Mouse (Mus musculus) cerebellum, adult 2 months (tissue): Measurements from ENCODE around the gene Fbxl18. TPM values are rescaled to one million over a fixed set of nuclear protein-coding genes. Genes with fewer than 3 reads are reported as not detected.

ENCODE experiments used
- DNase-seq, 2 experiments: peaks; one replicate each; pipeline ENCODE4 v3.0.0; 2021
- H3K27ac ChIP-seq: fragments of 200-500 bp; 2 replicates; pipeline ENCODE4 v1.5.1; 2012; ENCODE audit warnings: low read length, control low read depth, inconsistent platforms; ENCODE audit not compliant: insufficient read depth
- H3K27me3 ChIP-seq: fragments of 200-500 bp; 2 replicates; pipeline ENCODE4 v1.6.1; 2012; ENCODE audit warnings: inconsistent platforms, mild to moderate bottlenecking, low read length, moderate library complexity; ENCODE audit not compliant: control insufficient read depth, insufficient read depth
- H3K4me1 ChIP-seq: fragments of 200-500 bp; 2 replicates; pipeline ENCODE4 v1.6.1; 2011; ENCODE audit warnings: low read length; ENCODE audit not compliant: control insufficient read depth, insufficient read depth
- H3K4me3 ChIP-seq: fragments of 200-500 bp; replicated peaks from 2 replicates; pipeline ENCODE3; 2011; ENCODE audit warnings: mild to moderate bottlenecking, low read depth, low read length, control low read depth; ENCODE audit not compliant: insufficient read depth
- CTCF ChIP-seq: fragments of 200-500 bp; IDR thresholded peaks from 2 replicates; pipeline ENCODE4 v1.5.1; 2011; ENCODE audit warnings: low read depth, mild to moderate bottlenecking, control low read depth, low read length, moderate library complexity, borderline replicate concordance; ENCODE audit not compliant: insufficient read depth
- POLR2A ChIP-seq: fragments of 200-500 bp; IDR thresholded peaks from 2 replicates; pipeline ENCODE4 v1.6.1; 2011; ENCODE audit warnings: low read length, control low read depth, borderline replicate concordance; ENCODE audit not compliant: insufficient read depth
- WGBS: fragments of 180-500 bp; shearing (Covaris S2); methylation state at CpG from one replicate; pipeline ENCODE4 v1.1.7; 2018; 5-methylcytosine and 5-hydroxymethylcytosine counted together
- polyA plus RNA-seq: library from polyadenylated mRNA; depleted of rRNA; stranded (reverse); fragments of >200 nt; gene quantifications from 2 replicates; pipeline ENCODE4 v1.2.3, GENCODE M21; 2012

The Fbxl18 gene
- polyA plus RNA-seq, 1 experiment, result 22.3 TPM

DNA sequence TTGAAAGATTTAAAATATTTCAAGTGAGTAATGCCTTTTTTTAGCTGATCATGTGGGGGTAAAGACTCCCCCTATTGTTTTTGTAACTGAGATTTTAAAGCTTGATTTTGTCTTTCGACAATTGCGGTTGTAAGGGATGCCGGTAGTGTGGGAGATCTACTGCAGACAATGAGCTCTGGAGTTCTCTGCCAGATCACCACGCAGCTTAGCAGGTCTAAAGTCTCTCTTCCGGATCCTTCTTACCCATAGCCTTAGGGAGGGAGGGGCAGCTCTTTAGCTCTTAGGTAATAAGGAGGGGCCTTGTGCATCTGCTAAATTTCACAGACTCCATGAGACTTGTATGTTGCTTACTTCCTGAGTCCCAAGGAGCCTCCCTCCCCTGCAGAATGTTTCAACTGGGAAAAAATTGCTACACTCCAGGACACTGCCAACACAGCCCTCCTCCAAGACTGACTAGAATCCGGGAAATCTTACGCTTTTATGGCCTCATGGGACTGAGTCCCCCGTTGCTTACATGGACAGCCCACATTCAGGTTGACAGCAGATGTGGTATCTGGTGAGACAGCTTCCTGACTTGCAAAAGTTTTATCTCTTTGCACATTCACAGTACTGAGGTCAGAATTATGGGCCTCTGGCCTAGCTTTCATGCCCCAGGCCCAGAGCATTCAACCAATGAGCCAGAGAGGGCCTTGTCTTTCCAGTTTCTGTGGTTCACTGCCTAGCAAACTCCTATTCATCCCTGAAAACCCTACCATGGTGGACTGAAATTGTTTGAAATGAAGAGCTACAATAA, 61.4 kb downstream of the Fbxl18 start:
- Histone ChIP-seq H3K27ac (no peak overlapping the region), H3K4me3 (no peak overlapping the region), H3K27me3 (no peaks in the 10 kb centered on the region), H3K4me1 (no peaks in the 10 kb centered on the region)
- TF ChIP-seq CTCF, result no peak
- no peak for TF ChIP-seq POLR2A
- DNase-seq, result no peak
- WGBS, result 67% methylated on average over 8 of the region's 8 CpGs

DNA sequence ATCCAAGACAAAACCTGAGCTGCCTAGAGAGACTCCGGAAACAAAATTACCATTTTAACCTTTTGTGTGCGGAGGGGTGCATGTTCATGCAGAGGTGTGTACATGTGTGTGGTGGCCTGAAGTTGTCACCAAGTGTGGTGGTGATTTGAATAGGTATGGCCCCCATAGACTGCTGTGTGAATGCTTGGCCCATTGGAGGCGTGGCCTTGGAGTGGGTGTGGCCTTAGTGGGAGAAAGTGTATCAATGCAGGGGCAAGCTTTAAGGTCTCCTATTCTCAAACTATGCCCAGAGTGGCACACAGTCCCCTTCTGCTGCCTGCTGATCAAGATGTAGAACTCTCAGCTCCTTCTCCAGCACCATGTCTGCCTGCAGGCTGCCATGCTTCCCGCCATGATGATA, 69.1 kb downstream of the Fbxl18 start:
- H3K27ac ChIP-seq, result no peak overlapping the region
- no peak for DNase-seq
- TF ChIP-seq CTCF, result no peak
- no peak for TF ChIP-seq POLR2A
- no peak overlapping the region for H3K4me3 ChIP-seq
- 85% methylated on average over 4 of the region's 4 CpGs for WGBS
- no peaks in the 10 kb centered on the region for H3K27me3 ChIP-seq
- H3K4me1 ChIP-seq, result peaks cover 6% of the 10 kb centered on the region; the same call in 1 of the 2 replicates

DNA sequence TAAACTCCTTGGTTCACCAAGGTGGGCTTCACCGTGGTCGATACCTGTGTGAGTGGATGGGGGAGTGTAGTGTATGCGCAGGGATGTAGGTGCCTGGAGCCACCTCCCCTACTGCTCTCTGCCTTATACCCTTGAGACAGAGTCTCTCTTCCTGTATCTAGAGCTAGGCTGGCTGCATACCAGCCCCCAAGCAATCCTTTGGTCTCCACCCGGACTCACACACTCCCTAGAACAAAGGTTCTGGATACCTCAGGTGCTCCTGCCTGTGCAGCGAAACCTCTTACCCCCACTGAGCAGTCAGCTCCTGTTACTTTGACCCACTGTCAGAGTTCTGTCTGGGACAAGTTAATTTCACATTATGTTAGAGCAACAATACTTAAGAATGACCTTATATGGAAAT, 69.6 kb downstream of the Fbxl18 start:
- Histone ChIP-seq H3K4me1 (peaks cover 6% of the 10 kb centered on the region; the same call in 1 of the 2 replicates), H3K27ac (no peak overlapping the region), H3K27me3 (no peaks in the 10 kb centered on the region), H3K4me3 (no peak overlapping the region)
- no peak for DNase-seq
- TF ChIP-seq CTCF (no peak), POLR2A (no peak)
- WGBS, result 96% methylated on average over 5 of the region's 5 CpGs

DNA sequence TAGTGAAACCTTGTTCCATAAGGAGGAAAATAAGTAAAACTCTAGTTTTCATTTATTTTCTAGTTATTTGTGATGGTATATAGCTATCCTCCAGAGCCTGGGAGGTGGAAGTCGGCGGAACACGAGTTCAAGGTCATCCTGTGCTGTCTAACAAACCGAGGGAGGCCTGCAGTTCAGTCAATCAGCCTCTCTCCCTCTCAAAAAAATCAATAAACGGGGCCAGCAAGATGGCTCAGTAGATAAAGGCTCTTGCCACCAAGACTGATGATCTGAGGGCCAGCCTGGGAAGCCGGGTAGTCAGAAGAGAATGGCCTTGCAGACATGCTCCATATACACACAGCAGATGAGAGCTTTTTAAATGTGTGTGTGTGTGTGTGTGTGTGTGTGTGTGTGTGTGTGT, 71.1 kb downstream of the Fbxl18 start:
- H3K4me3 ChIP-seq, result no peak overlapping the region
- peak in 1 of 2 experiments; percentile 27 for DNase-seq

DNA sequence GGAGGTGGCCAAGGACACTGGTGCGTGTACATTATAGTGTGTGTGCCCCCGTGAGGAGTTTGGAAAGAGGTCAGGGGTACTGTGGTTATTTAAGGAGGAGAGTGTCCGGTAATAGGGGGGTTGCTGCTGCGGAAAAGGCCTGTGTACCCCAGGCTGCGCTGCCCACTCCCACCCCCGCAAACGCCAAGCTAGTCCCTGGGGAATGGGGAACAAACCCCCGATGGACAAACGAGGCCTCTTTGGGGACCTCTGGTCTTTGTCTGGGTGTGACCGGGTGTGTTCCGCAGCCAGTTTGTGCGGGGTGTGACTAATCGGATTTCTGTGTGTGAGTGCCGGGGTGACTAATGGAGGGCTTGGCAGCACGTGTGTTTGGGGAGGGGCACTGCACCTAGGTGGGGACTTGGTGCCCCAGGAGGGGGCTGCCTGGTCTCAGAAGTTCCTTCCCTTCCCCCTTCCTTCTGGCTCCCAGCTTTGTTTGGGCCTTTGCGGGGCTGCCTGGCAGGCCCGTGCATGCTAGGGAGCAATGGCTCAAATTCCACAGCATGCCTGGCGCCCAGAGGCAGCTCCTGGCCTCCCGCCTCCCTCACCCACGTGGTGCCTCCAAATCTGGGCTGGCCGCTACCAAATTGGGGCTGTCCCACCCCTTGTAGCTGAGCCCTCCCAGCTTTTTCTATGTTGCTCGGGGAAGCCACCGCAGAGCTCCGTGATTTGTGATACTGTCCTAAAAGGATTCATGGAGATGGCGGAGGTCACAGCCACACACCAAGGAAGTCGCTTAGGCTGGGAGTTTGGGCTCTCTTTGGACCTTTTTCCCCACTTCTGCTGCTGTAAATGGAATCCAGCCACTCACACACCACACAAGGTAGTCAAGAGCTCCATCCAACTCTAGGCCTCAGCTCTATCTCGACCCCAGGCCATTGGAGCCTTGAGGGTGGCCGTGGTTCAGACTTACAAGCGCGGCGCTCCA, 71.8 kb downstream of the Fbxl18 start:
- Histone ChIP-seq H3K27ac (peak overlapping the region; percentile 97), H3K4me1 (peaks cover 6% of the 10 kb centered on the region; the same call in 1 of the 2 replicates), H3K4me3 (peak overlapping the region; percentile 96), H3K27me3 (no peaks in the 10 kb centered on the region)
- TF ChIP-seq CTCF, result no peak
- TF ChIP-seq POLR2A, result peak; percentile 58; the same call in 1 of the 2 replicates
- peak; percentile 85 to 86 for DNase-seq
- WGBS, result 18% methylated on average over 31 of the region's 31 CpGs

More for the DNA sequence above, 71.1 kb downstream of the Fbxl18 start:
- 72% methylated on average over 6 of the region's 6 CpGs for WGBS
- TF ChIP-seq POLR2A (no peak), CTCF (no peak)
- H3K27ac ChIP-seq, result no peak overlapping the region
- H3K27me3 ChIP-seq, result no peaks in the 10 kb centered on the region
- peaks cover 6% of the 10 kb centered on the region; the same call in 1 of the 2 replicates for H3K4me1 ChIP-seq

DNA sequence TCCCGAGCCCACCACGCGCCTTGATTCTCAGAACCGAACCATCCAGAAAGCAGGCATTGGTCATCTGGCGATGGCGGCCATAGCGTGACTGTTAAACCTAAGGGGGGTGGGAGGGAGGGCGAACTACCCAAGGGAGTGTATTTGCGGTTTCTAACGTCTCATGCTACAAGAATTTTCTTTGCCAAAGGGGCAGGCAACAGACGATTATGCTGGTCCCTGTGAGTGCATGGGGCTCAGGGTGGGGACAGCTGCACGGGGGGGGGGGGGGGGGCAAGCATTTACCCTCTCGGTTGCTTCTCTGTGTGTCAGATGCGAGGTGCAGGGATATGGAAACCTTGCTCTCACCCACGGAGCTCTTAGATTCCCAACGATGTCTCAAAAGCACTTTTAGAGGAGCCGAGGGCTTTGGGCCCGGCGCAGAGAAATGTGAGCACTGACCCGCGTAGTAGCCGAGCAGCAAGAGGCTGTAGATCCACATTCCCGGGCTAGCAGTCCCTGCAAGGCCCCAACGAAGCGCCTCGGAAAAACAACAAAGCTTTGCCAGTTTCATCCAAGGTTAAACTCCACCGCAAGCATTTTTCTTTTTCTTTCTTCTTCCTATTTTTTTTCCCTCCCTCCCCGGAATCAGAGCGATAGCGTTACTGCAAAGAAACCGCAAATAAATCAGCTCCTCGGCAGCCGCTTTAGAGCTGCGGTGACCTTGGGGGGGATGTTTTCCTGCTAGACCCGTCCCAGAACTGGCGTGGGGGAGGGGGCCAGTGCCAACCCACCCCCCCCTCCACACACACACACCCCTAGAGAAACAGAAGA, 72.7 kb downstream of the Fbxl18 start:
- peak overlapping the region; percentile 100 for H3K27ac ChIP-seq
- peak overlapping the region; percentile 96 for H3K4me3 ChIP-seq
- DNase-seq, result peak; percentile 61 to 73
- WGBS, result 3% methylated on average over 35 of the region's 36 CpGs
- no peak for TF ChIP-seq POLR2A
- no peak for TF ChIP-seq CTCF
- H3K4me1 ChIP-seq, result peaks cover 6% of the 10 kb centered on the region; the same call in 1 of the 2 replicates
- no peaks in the 10 kb centered on the region for H3K27me3 ChIP-seq

DNA sequence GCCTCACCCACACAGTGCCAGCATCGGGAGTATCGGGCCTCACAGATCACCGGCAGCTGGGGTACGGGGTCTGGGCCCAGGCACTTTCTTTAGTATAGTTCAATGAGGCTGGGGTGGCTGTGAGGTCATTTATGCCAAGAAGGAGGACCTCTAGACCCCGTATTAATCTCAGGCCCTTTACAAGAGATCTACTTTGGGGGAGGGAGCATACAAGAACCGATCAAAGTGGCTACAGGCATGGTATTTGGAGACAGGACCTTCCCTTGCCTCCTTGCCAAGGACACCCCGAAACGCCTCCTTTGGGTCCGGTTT, 73.3 kb downstream of the Fbxl18 start:
- Histone ChIP-seq H3K27me3 (no peaks in the 10 kb centered on the region), H3K4me3 (peak overlapping the region; percentile 96), H3K27ac (peak overlapping the region; percentile 100), H3K4me1 (peaks cover 6% of the 10 kb centered on the region; the same call in 1 of the 2 replicates)
- WGBS, result 0% methylated on average over 9 of the region's 9 CpGs
- TF ChIP-seq CTCF, result no peak
- no peak for TF ChIP-seq POLR2A
- no peak for DNase-seq
